Mouse (Mus musculus) lung, adult 2 months (tissue): ENCODE results near the gene Pebp1. TPM values are rescaled to one million over a fixed set of nuclear protein-coding genes. Genes with fewer than 3 reads are reported as not detected.

ENCODE experiments used
- DNase-seq: peaks from one replicate; pipeline ENCODE4 v3.0.0; 2022
- H3K4me1 ChIP-seq: fragments of 200-500 bp; 2 replicates; pipeline ENCODE4 v1.6.1; 2011; ENCODE audit warnings: low read length; ENCODE audit not compliant: control insufficient read depth, insufficient read depth
- H3K4me3 ChIP-seq: fragments of 200-500 bp; replicated peaks from 2 replicates; pipeline ENCODE3; 2011; ENCODE audit warnings: low read depth, mild to moderate bottlenecking, control low read depth, low read length; ENCODE audit errors: extremely low read depth
- CTCF ChIP-seq: fragments of 200-500 bp; IDR thresholded peaks from 2 replicates; pipeline ENCODE4 v1.5.1; 2011; ENCODE audit warnings: mild to moderate bottlenecking, low read length, control low read depth; ENCODE audit not compliant: insufficient read depth
- POLR2A ChIP-seq: fragments of 200-500 bp; IDR thresholded peaks from 2 replicates; pipeline ENCODE4 v1.6.1; 2011; ENCODE audit warnings: low read depth, mild to moderate bottlenecking, control low read depth, low read length, borderline replicate concordance; ENCODE audit errors: extremely low read depth
- WGBS: fragments of 180-500 bp; shearing (Covaris S2); methylation state at CpG from one replicate; pipeline ENCODE4 v1.1.7; 2018; 5-methylcytosine and 5-hydroxymethylcytosine counted together
- polyA plus RNA-seq: library from polyadenylated mRNA; depleted of rRNA; stranded (reverse); fragments of >200 nt; gene quantifications from 2 replicates; pipeline ENCODE4 v1.2.3, GENCODE M21; 2012; rRNA removed

Gene Pebp1
- polyA plus RNA-seq, 1 experiment = 273 TPM

GRCm38 (mm10) chr5:117245170-117245569 lies 42.3 kb downstream of the Pebp1 start:
- TF ChIP-seq POLR2A = no peak
- no peak for TF ChIP-seq CTCF
- DNase-seq = no peak
- no peaks in the 10 kb centered on the region for H3K4me1 ChIP-seq
- no peak overlapping the region for H3K4me3 ChIP-seq
- WGBS = 90% methylated on average over 8 of the region's 8 CpGs

GRCm38 (mm10) chr5:117242671-117243478 lies 44.5 kb downstream of the Pebp1 start:
- no peak for TF ChIP-seq CTCF
- TF ChIP-seq POLR2A = no peak
- no peaks in the 10 kb centered on the region for H3K4me1 ChIP-seq
- H3K4me3 ChIP-seq = no peak overlapping the region
- 63% methylated on average over 22 of the region's 22 CpGs for WGBS
- no peak for DNase-seq

- WGBS = 76% methylated on average over 16 of the region's 16 CpGs
- DNase-seq = no peak
- TF ChIP-seq CTCF (no peak), POLR2A (no peak)
- Histone ChIP-seq H3K4me1 (no peaks in the 10 kb centered on the region), H3K4me3 (no peak overlapping the region)
Measured at GRCm38 (mm10) chr5:117241935-117242531, 45.4 kb downstream of the Pebp1 start.

- Histone ChIP-seq H3K4me1 (no peaks in the 10 kb centered on the region), H3K4me3 (peak overlapping the region; percentile 28)
- TF ChIP-seq POLR2A (no peak), CTCF (no peak)
- no peak for DNase-seq
- 29% methylated on average over 32 of the region's 32 CpGs for WGBS
Measured at GRCm38 (mm10) chr5:117240761-117241322, 46.6 kb downstream of the Pebp1 start.

- peak overlapping the region; percentile 28 for H3K4me3 ChIP-seq
- no peak for DNase-seq
- no peaks in the 10 kb centered on the region for H3K4me1 ChIP-seq
- 38% methylated on average over 12 of the region's 12 CpGs for WGBS
- TF ChIP-seq POLR2A = no peak
- TF ChIP-seq CTCF = no peak
Measured at GRCm38 (mm10) chr5:117240321-117240731, 47.1 kb downstream of the Pebp1 start.

GRCm38 (mm10) chr5:117239106-117239505 lies 48.3 kb downstream of the Pebp1 start:
- DNase-seq = no peak
- H3K4me3 ChIP-seq = no peak overlapping the region
- WGBS = 77% methylated on average over 4 of the region's 4 CpGs
- TF ChIP-seq CTCF (no peak), POLR2A (no peak)
- no peaks in the 10 kb centered on the region for H3K4me1 ChIP-seq

- Histone ChIP-seq H3K4me3 (no peak overlapping the region), H3K4me1 (no peaks in the 10 kb centered on the region)
- no peak for TF ChIP-seq CTCF
- DNase-seq = no peak
- WGBS = 78% methylated on average over 5 of the region's 5 CpGs
Measured at GRCm38 (mm10) chr5:117236540-117236939, 50.9 kb downstream of the Pebp1 start.

Other genes starting within 250 kb of the Pebp1 start
- gene Suds3, start 171.5 kb downstream of the Pebp1 start, polyA plus RNA-seq = 44.0 and 57.1 TPM in 2 replicates
- 30.3 and 40.5 TPM in 2 replicates for gene Taok3, start 167.5 kb downstream of the Pebp1 start, polyA plus RNA-seq
- gene Vsig10, start 31.5 kb upstream of the Pebp1 start, polyA plus RNA-seq = 28.9 and 31.5 TPM in 2 replicates
- 83.6 and 151 TPM in 2 replicates for gene Wsb2, start 69.7 kb upstream of the Pebp1 start, polyA plus RNA-seq
- gene Rfc5, start 101.4 kb upstream of the Pebp1 start, polyA plus RNA-seq = 8.6 and 9.1 TPM in 2 replicates
- 0.02 and 0.06 TPM in 2 replicates for gene Ksr2, start 126.4 kb upstream of the Pebp1 start, polyA plus RNA-seq